Mouse (Mus musculus): ENCODE results near the gene Gucd1.
"Not testable (repeated sequence)": the region's sequence is repeated elsewhere in the genome, so short reads cannot be mapped to it uniquely, and the experiment has no call there.

Gucd1 gene

DNA sequence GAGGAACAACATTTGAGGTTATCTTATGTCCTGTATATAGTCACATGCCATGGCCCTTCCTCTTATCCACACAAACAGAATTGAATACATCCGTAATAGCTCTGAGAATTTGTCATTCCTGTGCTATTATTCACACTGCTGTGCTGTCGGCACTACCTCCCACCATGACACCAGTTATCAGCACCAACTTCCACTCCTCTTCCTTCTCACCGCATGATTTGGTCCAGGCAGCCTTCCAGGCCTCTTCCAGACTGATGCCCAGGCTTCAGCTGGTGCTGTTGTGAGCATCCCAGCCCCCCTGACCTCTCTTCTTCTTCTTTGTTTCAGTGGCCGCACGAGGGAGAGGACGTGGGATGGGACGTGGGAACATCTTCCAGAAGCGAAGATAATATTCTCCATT lies 17.2 kb upstream of the Gucd1 start:
- no peak for DNase-seq

- no peak for DNase-seq
These were observed 16.4 kb upstream of the Gucd1 start for GRCm38 (mm10) chr10:75534216-75534615.

- no peak for DNase-seq
These were observed 13.8 kb upstream of the Gucd1 start for GRCm38 (mm10) chr10:75531532-75532090.

DNA sequence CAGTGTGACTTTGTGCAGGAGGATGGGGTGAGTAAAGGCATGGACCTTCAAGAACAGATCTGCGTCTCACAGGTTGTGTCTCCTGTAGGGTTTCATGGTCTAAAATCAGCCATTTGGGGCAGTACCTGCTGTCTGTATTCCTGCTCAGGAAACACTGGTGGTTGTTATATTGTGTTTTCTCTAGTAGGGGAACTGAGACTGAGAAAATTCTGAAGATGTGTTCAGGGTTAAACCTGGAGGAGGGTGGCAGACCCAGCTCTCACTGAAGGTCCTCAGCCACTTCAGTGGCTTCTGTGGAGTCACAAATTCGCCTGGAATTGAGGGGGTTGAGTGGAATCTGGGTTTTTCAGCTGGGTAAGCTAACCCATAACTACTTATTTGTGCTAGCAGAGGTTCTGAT lies 12.6 kb upstream of the Gucd1 start:
- DNase-seq = no peak

- not testable (repeated sequence) for DNase-seq
These were observed 7.7 kb upstream of the Gucd1 start for GRCm38 (mm10) chr10:75525450-75525849.

- DNase-seq = no peak
These were observed 3.9 kb upstream of the Gucd1 start for GRCm38 (mm10) chr10:75521643-75522042.

- DNase-seq = no peak
These were observed 2.8 kb upstream of the Gucd1 start for GRCm38 (mm10) chr10:75520581-75520980.

DNA sequence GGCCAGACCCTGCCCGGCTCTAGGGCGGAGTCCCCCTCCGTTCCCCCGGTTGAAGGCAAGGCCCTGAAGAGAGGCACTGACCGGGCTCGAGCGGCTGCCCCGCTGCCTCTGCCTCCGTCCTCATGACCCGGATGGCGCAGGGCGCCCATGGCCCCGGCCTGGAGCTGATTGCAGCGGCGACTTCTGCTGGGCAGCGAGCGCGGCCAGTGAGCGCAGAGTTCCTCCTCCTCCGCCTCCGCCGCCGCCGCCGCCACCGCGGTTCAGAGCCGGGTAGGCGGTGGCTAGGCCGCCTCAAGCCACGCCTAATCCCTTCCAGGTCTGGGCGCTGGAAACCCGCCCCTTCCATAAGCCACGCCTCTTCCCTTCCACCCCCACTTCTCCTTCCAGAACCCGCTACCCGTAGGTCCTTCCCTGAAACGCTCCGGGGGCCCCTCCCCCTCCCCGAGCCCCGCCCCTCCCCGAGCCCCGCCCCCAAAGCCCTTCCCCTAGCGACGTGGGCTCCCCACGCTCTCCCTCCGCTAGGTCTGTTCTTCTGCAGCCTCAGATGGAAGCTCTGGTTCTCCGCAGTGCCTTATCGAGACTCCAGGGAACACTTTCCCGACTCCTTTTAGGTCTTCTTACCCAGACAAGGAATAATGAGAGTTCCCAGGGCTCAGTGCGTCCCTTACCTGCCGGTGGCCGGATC lies 557 bp downstream of the Gucd1 start, which contains the start of gene Snrpd3:
Snrpd3 (plus strand) TSS at position 479 of the 685 bp plus-strand sequence.
- DNase-seq = peak; percentile 93

DNA sequence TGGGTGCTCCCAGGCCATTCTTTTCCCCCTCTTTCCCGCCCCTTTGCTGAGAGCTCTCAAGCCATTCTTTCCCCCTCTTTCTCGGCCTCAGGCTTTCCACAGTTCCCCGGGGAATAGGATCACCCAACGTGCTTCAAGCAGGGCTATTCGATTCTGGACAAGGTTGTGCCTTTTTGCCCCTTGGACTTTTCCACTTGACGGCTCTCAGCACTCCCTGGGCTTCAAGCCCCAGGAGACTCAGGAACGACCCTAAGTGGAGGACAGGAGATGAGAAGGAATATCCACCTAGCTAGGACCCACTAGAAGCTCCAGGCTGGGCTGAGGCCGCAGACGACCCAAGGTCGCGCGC lies 1.1 kb downstream of the Gucd1 start:
- DNase-seq = no peak

GRCm38 (mm10) chr10:75516038-75516723 lies 1.6 kb downstream of the Gucd1 start:
- peak; percentile 69 for DNase-seq

- no peak for DNase-seq
These were observed 2.3 kb downstream of the Gucd1 start for GRCm38 (mm10) chr10:75515216-75516037.

DNA sequence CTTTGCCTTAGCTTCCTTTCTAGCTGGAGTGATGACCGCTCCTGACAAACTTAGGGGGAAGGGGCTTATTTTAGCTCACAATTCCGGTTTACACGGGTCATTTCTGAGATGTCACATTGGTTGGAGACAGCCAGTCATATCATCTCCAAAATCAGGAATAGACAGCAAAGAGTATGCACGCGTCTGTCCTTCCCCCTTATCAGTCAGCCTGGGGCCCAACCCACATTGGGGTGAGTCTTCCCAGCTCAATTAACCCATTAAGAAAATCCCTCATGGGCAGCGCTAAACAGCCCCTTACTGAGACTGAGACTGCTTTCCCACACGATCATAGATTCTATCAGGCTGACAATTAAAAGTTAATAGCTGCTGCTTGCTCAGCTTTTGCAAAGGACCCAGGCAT lies 3.4 kb downstream of the Gucd1 start:
- DNase-seq = no peak

DNA sequence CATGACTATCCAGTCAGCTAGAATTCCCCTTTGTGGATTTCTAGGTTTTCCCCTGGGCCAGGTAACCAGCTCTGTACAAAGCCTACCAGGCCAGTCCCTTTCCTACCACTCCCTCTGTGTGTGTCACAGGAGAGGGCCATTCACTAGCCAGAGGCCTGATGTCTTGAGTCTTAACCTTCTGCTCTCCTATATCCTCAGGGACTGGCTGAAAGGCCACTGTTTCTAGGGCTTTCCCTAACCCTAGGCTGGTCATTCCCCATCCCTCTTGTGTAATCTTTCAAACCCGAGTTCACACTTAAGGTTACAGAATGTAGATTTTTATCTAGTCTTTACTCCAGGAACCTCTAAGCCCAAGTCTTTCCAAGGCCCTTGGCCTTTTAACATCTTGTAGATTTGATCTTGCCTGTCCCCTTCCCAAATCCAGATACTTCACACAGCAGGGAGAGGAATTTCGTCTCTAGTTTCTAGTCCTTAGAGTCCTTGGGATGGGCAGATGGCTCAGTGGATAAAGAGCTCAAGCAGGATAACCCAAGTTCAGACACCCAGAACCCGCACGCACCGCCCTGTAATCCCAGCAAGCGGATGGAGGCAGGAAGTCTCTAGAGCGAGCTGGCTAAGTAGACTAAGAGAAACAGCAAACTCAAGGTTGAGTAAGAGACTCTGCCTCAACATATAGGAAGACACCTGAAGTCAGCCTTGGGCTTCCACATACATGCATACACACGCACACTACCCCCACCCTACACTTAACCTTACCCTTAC lies 4.3 kb downstream of the Gucd1 start:
- no peak for DNase-seq

DNA sequence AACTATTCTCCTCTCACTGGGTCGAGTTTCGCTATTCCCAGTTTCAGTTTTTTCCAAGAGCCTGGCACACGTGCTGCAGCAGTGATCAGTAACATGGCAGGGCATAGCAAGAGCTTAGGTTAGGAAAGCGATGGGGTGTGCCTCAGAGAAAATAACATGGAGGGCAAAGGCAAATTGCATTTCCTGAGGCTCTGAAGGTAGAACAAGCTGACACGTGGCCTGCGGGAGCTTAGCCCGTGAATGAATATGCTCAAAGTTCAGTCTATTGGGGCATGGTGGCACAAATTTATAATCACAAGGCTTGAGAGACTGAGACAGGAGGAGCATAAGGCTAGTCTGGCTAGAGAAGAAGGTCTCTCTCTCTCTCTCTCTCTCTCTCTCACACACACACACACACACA lies 5.0 kb downstream of the Gucd1 start:
- DNase-seq = no peak

- DNase-seq = no peak
These were observed 5.9 kb downstream of the Gucd1 start for GRCm38 (mm10) chr10:75511897-75512296.

- no peak for DNase-seq
These were observed 6.7 kb downstream of the Gucd1 start for GRCm38 (mm10) chr10:75511060-75511459.

DNA sequence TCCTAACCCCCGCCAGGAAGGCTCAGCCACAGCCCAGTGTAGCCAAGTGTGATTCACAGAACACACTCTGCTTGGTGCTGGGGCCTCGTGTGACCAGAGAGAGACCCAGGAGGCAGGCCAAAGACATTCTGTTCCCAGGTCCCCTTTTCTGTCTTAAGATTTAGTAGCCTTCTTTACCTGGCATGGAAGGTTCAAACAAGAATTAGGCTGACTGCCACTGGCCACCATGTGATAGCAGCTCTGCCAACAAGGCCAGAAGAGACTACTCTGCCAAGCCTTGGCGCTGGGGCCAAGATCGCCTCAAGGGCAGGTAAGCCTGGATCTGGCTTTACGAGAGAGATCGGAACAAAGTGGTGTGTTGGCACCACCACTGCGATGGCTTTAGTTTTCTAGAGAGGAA lies 7.3 kb downstream of the Gucd1 start:
- peak; percentile 77 for DNase-seq

GRCm38 (mm10) chr10:75505928-75506327 lies 11.8 kb downstream of the Gucd1 start:
- not testable (repeated sequence) for DNase-seq

GRCm38 (mm10) chr10:75505130-75505495 lies 12.7 kb downstream of the Gucd1 start:
- no peak for DNase-seq

DNA sequence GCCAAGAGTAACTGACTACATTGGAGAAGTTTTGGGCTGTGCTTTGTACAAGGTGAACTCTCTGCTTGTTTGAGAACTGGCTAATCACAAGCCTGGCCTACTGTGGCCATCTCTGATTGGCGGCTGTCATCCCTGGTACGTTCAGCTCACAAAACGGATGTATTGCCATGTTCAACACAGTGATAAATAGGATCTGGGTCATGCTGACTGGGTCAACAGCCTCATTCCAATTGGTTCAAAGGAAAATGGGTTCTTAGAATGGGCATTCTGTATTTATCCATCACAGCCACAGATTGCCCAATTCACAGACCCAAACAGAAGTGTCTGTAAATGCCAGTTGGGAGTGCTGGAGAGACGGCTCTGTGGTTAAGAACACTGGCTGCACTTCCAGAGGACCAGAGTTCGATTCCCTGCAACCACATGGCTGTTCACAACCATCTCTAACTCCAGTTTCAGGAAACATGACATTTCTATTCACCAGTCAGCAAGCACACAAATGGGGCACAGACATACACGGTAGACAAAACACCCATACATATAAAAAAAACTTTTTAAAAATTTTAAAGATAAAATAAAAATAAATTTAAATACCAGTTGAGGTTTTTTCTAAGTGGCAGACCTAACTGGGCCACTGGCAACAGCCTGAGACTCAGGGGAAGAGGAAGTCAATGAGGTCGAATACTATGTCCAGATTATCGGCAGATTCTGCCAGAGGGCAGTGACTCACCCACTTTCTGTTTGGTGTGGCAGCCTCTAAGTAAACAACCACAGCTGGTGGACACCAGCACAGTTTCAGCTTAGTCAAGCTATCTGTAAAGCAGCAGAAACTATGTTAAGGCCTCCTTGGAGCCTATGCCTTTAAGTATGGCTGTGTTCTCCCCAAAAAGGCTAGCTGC lies 13.3 kb downstream of the Gucd1 start:
- no peak for DNase-seq

- DNase-seq = no peak
These were observed 14.1 kb downstream of the Gucd1 start for GRCm38 (mm10) chr10:75503692-75504091.

DNA sequence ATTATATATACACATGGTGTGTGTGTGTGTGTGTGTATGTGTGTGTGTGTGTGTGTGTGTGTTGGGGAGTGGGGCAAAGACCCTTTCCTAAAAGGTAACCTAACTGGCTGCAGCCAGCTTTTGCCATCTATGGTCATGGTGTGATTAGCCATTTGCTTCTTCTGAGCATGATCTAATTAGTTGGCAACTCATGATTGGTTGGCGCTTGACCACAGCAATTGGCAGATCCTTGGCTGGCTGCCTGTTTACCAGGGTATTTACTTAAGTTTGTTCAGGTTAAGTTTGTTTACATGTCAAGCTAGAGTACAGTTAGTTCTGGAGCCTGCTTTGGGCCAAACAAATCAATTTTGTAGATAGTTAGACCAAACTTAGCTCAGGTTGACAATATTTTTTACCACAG lies 16.1 kb downstream of the Gucd1 start:
- DNase-seq = no peak
